Mouse (Mus musculus): ENCODE measurements around the gene St3gal4. TPM values are rescaled to one million over a fixed set of nuclear protein-coding genes. Genes with fewer than 3 reads are reported as not detected.

St3gal4 gene
- polyA plus RNA-seq, 1 experiment from 2014 or later = 11.8 TPM

DNA sequence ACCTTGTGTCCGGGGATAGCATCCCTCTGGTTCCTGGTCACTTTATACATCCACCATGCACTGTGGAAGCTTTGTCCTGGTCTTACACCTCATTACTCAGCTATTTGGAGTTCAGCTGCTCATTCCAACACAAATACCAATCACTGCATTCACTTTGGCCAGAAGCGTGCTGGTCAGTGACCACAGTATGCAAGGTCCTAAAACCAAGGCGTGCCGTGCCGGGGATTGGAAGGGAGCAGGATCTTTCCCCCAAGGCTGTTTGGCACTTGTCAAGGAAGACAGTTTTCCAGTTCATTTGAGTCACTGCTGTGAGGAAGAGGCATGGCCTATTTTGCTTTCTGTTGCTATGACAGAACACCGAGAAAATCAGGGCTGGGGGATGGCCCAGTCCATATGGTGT is 86.6 kb downstream of the St3gal4 start:
- Histone ChIP-seq H3K27ac (no peak overlapping the region), H3K4me1 (no peaks in the 10 kb centered on the region), H3K4me3 (no peak overlapping the region), H3K9me3 (no peaks in the 10 kb centered on the region), H3K4me2 (replicated peaks) (no peak overlapping the region), H3K27me3 (replicated peaks) (0 out of 2 replicates have a peak, but pooled peaks cover 4% of the 10 kb centered on the region), H3K36me3 (no peaks in the 10 kb centered on the region), H3K9ac (no peak overlapping the region)
- WGBS = 60% methylated on average over 6 of the region's 6 CpGs
- ATAC-seq (ENCODE audit: low FRiP score, low read depth) = no peak

- no peak for ATAC-seq (ENCODE audit: low FRiP score, low read depth)
- 87% methylated on average over 5 of the region's 5 CpGs for WGBS
- H3K9me3 ChIP-seq = no peaks in the 10 kb centered on the region
These were observed 88.2 kb downstream of the St3gal4 start for GRCm38 (mm10) chr9:35030823-35031222.

DNA sequence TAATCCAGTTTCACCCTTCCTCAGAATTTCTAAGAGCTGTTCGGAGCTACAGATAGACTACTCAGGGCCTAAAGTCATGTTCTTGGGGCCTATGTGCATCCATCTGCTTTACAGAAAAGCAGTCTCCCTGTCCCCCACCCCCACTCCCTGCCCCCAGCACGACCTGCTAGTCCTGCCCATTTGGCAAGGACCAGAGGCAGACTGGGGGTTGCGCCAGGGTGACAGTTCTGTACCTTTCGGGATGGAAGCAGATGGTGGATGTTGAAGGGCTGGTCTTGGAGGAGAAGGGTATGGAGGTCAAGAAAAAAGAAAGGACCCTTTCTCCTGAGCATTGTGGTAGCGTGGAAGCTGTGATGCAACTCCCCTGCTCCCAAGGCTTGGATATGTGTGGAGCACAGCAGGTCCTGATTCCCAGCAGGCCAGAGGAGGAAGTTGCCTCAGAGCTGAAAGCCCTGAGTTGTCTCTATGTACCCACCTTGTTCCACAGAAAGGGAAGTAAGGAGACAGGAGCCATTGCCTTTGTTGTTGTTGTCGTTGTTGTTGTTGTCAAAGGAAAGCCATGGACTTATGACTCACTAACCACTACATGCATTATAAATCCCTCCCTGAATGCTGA is 91.6 kb downstream of the St3gal4 start:
- no peak overlapping the region for H3K27ac ChIP-seq
- ATAC-seq (ENCODE audit: low FRiP score, low read depth) = no peak
- H3K4me1 ChIP-seq = peaks cover 12% of the 10 kb centered on the region; the same call in 1 of the 2 replicates
- H3K4me3 ChIP-seq = no peak overlapping the region
- WGBS = 83% methylated on average over 6 of the region's 6 CpGs
- no peaks in the 10 kb centered on the region for H3K9me3 ChIP-seq
- 0 out of 2 replicates have a peak, but pooled peaks cover 7% of the 10 kb centered on the region for H3K27me3 ChIP-seq (replicated peaks)
- H3K4me2 ChIP-seq (replicated peaks) = no peak overlapping the region
- no peak overlapping the region for H3K9ac ChIP-seq
- no peaks in the 10 kb centered on the region for H3K36me3 ChIP-seq

More at GRCm38 (mm10) chr9:35030823-35031222, 88.2 kb downstream of the St3gal4 start:
- H3K36me3 ChIP-seq = no peaks in the 10 kb centered on the region
- 0 out of 2 replicates have a peak, but pooled peaks cover 6% of the 10 kb centered on the region for H3K27me3 ChIP-seq (replicated peaks)
- H3K9ac ChIP-seq = no peak overlapping the region
- no peak overlapping the region for H3K4me3 ChIP-seq
- no peaks in the 10 kb centered on the region for H3K4me1 ChIP-seq
- no peak overlapping the region for H3K4me2 ChIP-seq (replicated peaks)
- H3K27ac ChIP-seq = no peak overlapping the region

- H3K27ac ChIP-seq = no peak overlapping the region
- 0 out of 2 replicates have a peak, but pooled peaks cover 7% of the 10 kb centered on the region for H3K27me3 ChIP-seq (replicated peaks)
- no peaks in the 10 kb centered on the region for H3K9me3 ChIP-seq
- peaks cover 12% of the 10 kb centered on the region; the same call in 1 of the 2 replicates for H3K4me1 ChIP-seq
- no peak for ATAC-seq (ENCODE audit: low FRiP score, low read depth)
- no peak overlapping the region for H3K4me3 ChIP-seq
- H3K4me2 ChIP-seq (replicated peaks) = no peak overlapping the region
- WGBS = 73% methylated on average over 6 of the region's 6 CpGs
- no peaks in the 10 kb centered on the region for H3K36me3 ChIP-seq
- no peak overlapping the region for H3K9ac ChIP-seq
These were observed 92.2 kb downstream of the St3gal4 start for GRCm38 (mm10) chr9:35026897-35027311.

DNA sequence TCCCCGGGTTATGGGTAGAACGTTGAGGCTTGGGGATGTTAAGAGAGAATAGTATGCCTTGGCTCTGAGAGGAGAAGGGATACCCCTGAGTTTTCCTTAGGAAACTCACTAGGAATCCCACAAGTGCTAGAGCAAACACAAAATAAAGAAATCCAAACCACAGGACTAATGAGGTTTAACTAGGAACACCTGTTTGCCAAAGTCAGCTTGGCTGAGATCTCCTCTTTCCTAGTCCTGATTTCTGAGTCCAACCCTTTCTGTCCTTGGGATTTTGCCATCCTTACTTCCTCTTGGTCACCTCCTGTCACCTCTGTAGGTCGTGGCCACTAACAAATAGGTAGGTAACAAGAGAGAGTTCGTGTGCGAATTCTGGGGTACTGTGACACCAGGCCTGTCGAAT is 92.8 kb downstream of the St3gal4 start:
- Histone ChIP-seq H3K36me3 (no peaks in the 10 kb centered on the region), H3K27me3 (replicated peaks) (0 out of 2 replicates have a peak, but pooled peaks cover 7% of the 10 kb centered on the region), H3K27ac (no peak overlapping the region), H3K4me2 (replicated peaks) (no peak overlapping the region), H3K9ac (no peak overlapping the region), H3K9me3 (0 out of 2 replicates have a peak, but pooled peaks cover under 1% of the 10 kb centered on the region), H3K4me3 (no peak overlapping the region), H3K4me1 (peaks cover 12% of the 10 kb centered on the region; the same call in 1 of the 2 replicates)
- 85% methylated on average over 6 of the region's 6 CpGs for WGBS
- ATAC-seq (ENCODE audit: low FRiP score, low read depth) = no peak

GRCm38 (mm10) chr9:35024591-35025496 is 94.2 kb downstream of the St3gal4 start:
- Histone ChIP-seq H3K4me1 (peaks cover 12% of the 10 kb centered on the region; the same call in 1 of the 2 replicates), H3K27ac (no peak overlapping the region), H3K27me3 (replicated peaks) (0 out of 2 replicates have a peak, but pooled peaks cover 7% of the 10 kb centered on the region), H3K9me3 (0 out of 2 replicates have a peak, but pooled peaks cover 3% of the 10 kb centered on the region), H3K36me3 (no peaks in the 10 kb centered on the region), H3K9ac (peak overlapping the region; percentile 30; the same call in 1 of the 2 replicates), H3K4me3 (peak overlapping the region; percentile 26), H3K4me2 (replicated peaks) (peak overlapping the region; percentile 60)
- 3% methylated on average over 25 of the region's 25 CpGs for WGBS
- peak; percentile 44 for ATAC-seq (ENCODE audit: low FRiP score, low read depth)

- Histone ChIP-seq H3K27me3 (replicated peaks) (0 out of 2 replicates have a peak, but pooled peaks cover 7% of the 10 kb centered on the region), H3K4me3 (no peak overlapping the region), H3K9ac (no peak overlapping the region), H3K9me3 (0 out of 2 replicates have a peak, but pooled peaks cover 3% of the 10 kb centered on the region), H3K4me2 (replicated peaks) (no peak overlapping the region), H3K4me1 (peaks cover 26% of the 10 kb centered on the region), H3K36me3 (no peaks in the 10 kb centered on the region), H3K27ac (no peak overlapping the region)
- no peak for ATAC-seq (ENCODE audit: low FRiP score, low read depth)
- WGBS = 94% methylated on average over 1 of the region's 1 CpGs
These were observed 97.3 kb downstream of the St3gal4 start for GRCm38 (mm10) chr9:35021744-35022143.

- H3K9me3 ChIP-seq = 0 out of 2 replicates have a peak, but pooled peaks cover 3% of the 10 kb centered on the region
- H3K9ac ChIP-seq = no peak overlapping the region
- 45% methylated on average over 11 of the region's 11 CpGs for WGBS
These were observed 98.9 kb downstream of the St3gal4 start for GRCm38 (mm10) chr9:35020015-35020653.

DNA sequence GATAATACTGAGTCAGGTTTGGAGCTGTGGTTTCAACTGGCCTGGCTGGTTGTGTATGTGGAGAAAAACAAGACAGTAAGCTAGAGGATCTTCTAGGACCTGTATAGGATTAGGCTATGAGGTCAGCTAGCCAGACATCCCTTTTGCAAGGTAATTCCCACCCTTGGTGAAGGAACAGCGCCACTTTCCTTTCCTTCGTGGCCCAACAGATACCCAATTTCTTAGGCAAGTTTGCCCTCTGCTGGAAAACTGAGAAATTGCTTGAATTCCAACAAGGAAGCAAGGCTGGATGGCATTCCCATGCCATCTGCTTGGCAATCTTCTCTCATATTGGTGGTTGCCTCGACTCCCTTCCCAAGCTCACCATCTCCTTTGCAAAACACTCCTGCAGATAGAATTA is 99.7 kb downstream of the St3gal4 start:
- ATAC-seq (ENCODE audit: low FRiP score, low read depth) = peak; percentile 30
- Histone ChIP-seq H3K9ac (no peak overlapping the region), H3K27me3 (replicated peaks) (no peaks in the 10 kb centered on the region), H3K27ac (no peak overlapping the region), H3K9me3 (0 out of 2 replicates have a peak, but pooled peaks cover 3% of the 10 kb centered on the region), H3K36me3 (no peaks in the 10 kb centered on the region), H3K4me1 (peaks cover 15% of the 10 kb centered on the region), H3K4me2 (replicated peaks) (no peak overlapping the region), H3K4me3 (no peak overlapping the region)
- 13% methylated on average over 3 of the region's 3 CpGs for WGBS

More at GRCm38 (mm10) chr9:35020015-35020653, 98.9 kb downstream of the St3gal4 start:
- Histone ChIP-seq H3K36me3 (no peaks in the 10 kb centered on the region), H3K4me2 (replicated peaks) (no peak overlapping the region), H3K4me3 (no peak overlapping the region), H3K27me3 (replicated peaks) (0 out of 2 replicates have a peak, but pooled peaks cover 3% of the 10 kb centered on the region), H3K4me1 (peaks cover 23% of the 10 kb centered on the region), H3K27ac (no peak overlapping the region)
- ATAC-seq (ENCODE audit: low FRiP score, low read depth) = no peak

DNA sequence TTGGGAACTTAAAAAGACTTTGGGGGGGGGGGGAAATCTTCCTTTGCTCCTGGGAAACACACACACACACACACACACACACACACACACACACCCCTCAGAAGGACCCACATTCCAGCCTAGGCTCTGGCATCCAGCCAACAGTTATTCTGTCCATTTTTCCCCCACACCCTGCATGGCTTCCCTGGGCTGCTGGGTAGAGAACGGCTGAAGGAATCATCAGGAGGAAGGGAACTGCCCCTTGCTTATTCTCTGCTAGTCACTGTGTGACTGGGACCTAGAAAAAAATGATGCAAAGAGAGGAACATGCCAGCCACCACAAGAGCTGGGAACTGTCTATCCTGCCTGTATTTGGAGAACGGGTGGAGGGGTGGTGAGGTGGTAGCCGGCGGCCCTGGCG is 101.0 kb downstream of the St3gal4 start:
- ATAC-seq (ENCODE audit: low FRiP score, low read depth) = peak; percentile 37; the same call in 1 of the 2 replicates
- no peak overlapping the region for H3K9ac ChIP-seq
- H3K4me2 ChIP-seq (replicated peaks) = peak overlapping the region; percentile 39
- no peak overlapping the region for H3K27ac ChIP-seq
- no peak overlapping the region for H3K4me3 ChIP-seq
- 50% methylated on average over 5 of the region's 5 CpGs for WGBS
- H3K36me3 ChIP-seq = no peaks in the 10 kb centered on the region
- 0 out of 2 replicates have a peak, but pooled peaks cover 3% of the 10 kb centered on the region for H3K9me3 ChIP-seq
- H3K4me1 ChIP-seq = peaks cover 15% of the 10 kb centered on the region
- no peaks in the 10 kb centered on the region for H3K27me3 ChIP-seq (replicated peaks)

- H3K4me2 ChIP-seq (replicated peaks) = peak overlapping the region; percentile 39
- no peak overlapping the region for H3K27ac ChIP-seq
- ATAC-seq (ENCODE audit: low FRiP score, low read depth) = peak; percentile 75
- no peak overlapping the region for H3K4me3 ChIP-seq
- H3K27me3 ChIP-seq (replicated peaks) = no peaks in the 10 kb centered on the region
- no peaks in the 10 kb centered on the region for H3K36me3 ChIP-seq
- no peak overlapping the region for H3K9ac ChIP-seq
- 0 out of 2 replicates have a peak, but pooled peaks cover 3% of the 10 kb centered on the region for H3K9me3 ChIP-seq
- H3K4me1 ChIP-seq = peaks cover 15% of the 10 kb centered on the region
- WGBS = 21% methylated on average over 13 of the region's 13 CpGs
These were observed 101.5 kb downstream of the St3gal4 start for GRCm38 (mm10) chr9:35017563-35017962.
